Mouse (Mus musculus) midbrain, postnatal 0 days (tissue): ENCODE measurements around the gene Cdh13. TPM values are rescaled to one million over a fixed set of nuclear protein-coding genes. Genes with fewer than 3 reads are reported as not detected.
A peak's percentile ranks its signal among the peaks of the same experiment; 100 is the strongest.

ENCODE experiments used
- ATAC-seq: fragments of 200-750 bp; cut with Nextera tagmentation; 2 replicates; pipeline ENCODE4 v1.8.0; 2017; ENCODE audit warnings: moderate number of reproducible peaks, mild to moderate bottlenecking, moderate TSS enrichment, moderate library complexity; ENCODE audit not compliant: low FRiP score
- DNase-seq: peaks from one replicate; pipeline ENCODE4 v3.0.0-alpha.2; 2015; ENCODE audit warnings: low spot score
- H3K27ac ChIP-seq: fragments of 300-500 bp; sonication (generic); 2 replicates; pipeline ENCODE4 v1.5.1; 2014; ENCODE audit warnings: low read depth, mild to moderate bottlenecking, low read length, mixed read lengths
- H3K27me3 ChIP-seq: fragments of 300-500 bp; sonication (generic); 2 replicates; pipeline ENCODE4 v1.6.1; 2014; ENCODE audit warnings: low read length, control low read depth, mixed read lengths; ENCODE audit not compliant: insufficient read depth
- H3K36me3 ChIP-seq: fragments of 300-500 bp; sonication (generic); 2 replicates; pipeline ENCODE4 v1.6.1; 2014; ENCODE audit warnings: low read length, control low read depth, mixed read lengths; ENCODE audit not compliant: insufficient read depth
- H3K4me1 ChIP-seq: fragments of 300-500 bp; sonication (generic); 2 replicates; pipeline ENCODE4 v1.6.1; 2014; ENCODE audit warnings: mild to moderate bottlenecking, control low read depth, antibody characterized with exemption, low read length, mixed read lengths; ENCODE audit not compliant: insufficient read depth
- H3K4me2 ChIP-seq: fragments of 300-500 bp; sonication (generic); 2 replicates; pipeline ENCODE4 v1.6.1; 2014; ENCODE audit warnings: low read depth, mild to moderate bottlenecking, low read length, mixed read lengths; ENCODE audit not compliant: poor library complexity, severe bottlenecking
- H3K4me3 ChIP-seq: fragments of 300-500 bp; sonication (generic); 2 replicates; pipeline ENCODE4 v1.5.1; 2014; ENCODE audit warnings: low read depth, mild to moderate bottlenecking, low read length, moderate library complexity
- H3K9ac ChIP-seq: fragments of 300-500 bp; sonication (generic); replicated peaks from 2 replicates; pipeline ENCODE4 v1.6.1; 2014; ENCODE audit warnings: mild to moderate bottlenecking, low read length, moderate library complexity, mixed read lengths; ENCODE audit not compliant: poor library complexity, severe bottlenecking
- H3K9me3 ChIP-seq: fragments of 300-500 bp; sonication (generic); 2 replicates; pipeline ENCODE4 v1.6.1; 2016; ENCODE audit warnings: low read length, control low read depth
- CTCF ChIP-seq: IDR thresholded peaks from 2 replicates; pipeline ENCODE4 v1.5.1; 2016; ENCODE audit warnings: antibody characterized with exemption, mild to moderate bottlenecking
- WGBS: fragments of 180-500 bp; shearing (Covaris S2); extraction: QIAGEN DNeasy Blood & Tissue Kit; methylation state at CpG from one replicate; pipeline ENCODE4 v1.1.7; 2014; 5-methylcytosine and 5-hydroxymethylcytosine counted together
- polyA plus RNA-seq: library from polyadenylated mRNA; unstranded; fragments of >200 nt; fragmentation: Nextera tagmentation; extraction: Ambion mirVana; gene quantifications from 2 replicates; pipeline ENCODE4 v1.2.1, GENCODE M21; 2015
- total RNA-seq: library from RNA; depleted of rRNA; stranded (reverse); fragments of >200 nt; gene quantifications from 2 replicates; pipeline ENCODE4 v1.2.3, GENCODE M21; 2014

The Cdh13 gene
- total and polyA plus RNA-seq, 2 experiments from 2014 or later, result 199 to 203 TPM

- H3K9ac ChIP-seq, result no peak overlapping the region
- H3K4me3 ChIP-seq, result no peak overlapping the region
- DNase-seq (no peak), ATAC-seq (no peak)
- no peaks in the 10 kb centered on the region for H3K27me3 ChIP-seq
- H3K9me3 ChIP-seq, result no peaks in the 10 kb centered on the region
- no peak overlapping the region for H3K27ac ChIP-seq
- no peaks in the 10 kb centered on the region for H3K36me3 ChIP-seq
- no peak overlapping the region for H3K4me2 ChIP-seq
- TF ChIP-seq CTCF, result no peak
- 90% methylated on average over 4 of the region's 4 CpGs for WGBS
- H3K4me1 ChIP-seq, result peaks cover 11% of the 10 kb centered on the region
Measured at GRCm38 (mm10) chr8:118289091-118289490, 5.6 kb downstream of the Cdh13 start.

GRCm38 (mm10) chr8:118289525-118289924 is 6.0 kb downstream of the Cdh13 start:
- Histone ChIP-seq H3K9me3 (no peaks in the 10 kb centered on the region), H3K4me2 (no peak overlapping the region), H3K9ac (no peak overlapping the region), H3K27me3 (no peaks in the 10 kb centered on the region), H3K4me3 (no peak overlapping the region), H3K4me1 (peaks cover 11% of the 10 kb centered on the region), H3K27ac (no peak overlapping the region), H3K36me3 (no peaks in the 10 kb centered on the region)
- peak; percentile 49 for TF ChIP-seq CTCF
- ATAC-seq (no peak), DNase-seq (peak; percentile 38)
- WGBS, result 85% methylated on average over 7 of the region's 7 CpGs

- H3K27ac ChIP-seq, result no peak overlapping the region
- no peak for ATAC-seq
- no peak for DNase-seq
- H3K4me1 ChIP-seq, result peaks cover 10% of the 10 kb centered on the region
- H3K9me3 ChIP-seq, result no peaks in the 10 kb centered on the region
- H3K4me2 ChIP-seq, result no peak overlapping the region
- 64% methylated on average over 6 of the region's 6 CpGs for WGBS
- no peaks in the 10 kb centered on the region for H3K36me3 ChIP-seq
- no peaks in the 10 kb centered on the region for H3K27me3 ChIP-seq
- H3K9ac ChIP-seq, result no peak overlapping the region
- TF ChIP-seq CTCF, result no peak
- H3K4me3 ChIP-seq, result no peak overlapping the region
Measured at GRCm38 (mm10) chr8:118290266-118290665, 6.7 kb downstream of the Cdh13 start.

GRCm38 (mm10) chr8:118296477-118296876 is 12.9 kb downstream of the Cdh13 start:
- no peak overlapping the region for H3K27ac ChIP-seq
- H3K9ac ChIP-seq, result no peak overlapping the region
- no peak overlapping the region for H3K4me3 ChIP-seq
- no peaks in the 10 kb centered on the region for H3K4me1 ChIP-seq
- DNase-seq (no peak), ATAC-seq (no peak)
- WGBS, result 85% methylated on average over 5 of the region's 5 CpGs
- no peak overlapping the region for H3K4me2 ChIP-seq
- no peak for TF ChIP-seq CTCF
- no peaks in the 10 kb centered on the region for H3K27me3 ChIP-seq
- no peaks in the 10 kb centered on the region for H3K36me3 ChIP-seq
- no peaks in the 10 kb centered on the region for H3K9me3 ChIP-seq

GRCm38 (mm10) chr8:118306957-118307356 is 23.4 kb downstream of the Cdh13 start:
- no peaks in the 10 kb centered on the region for H3K27me3 ChIP-seq
- no peak overlapping the region for H3K4me3 ChIP-seq
- H3K4me2 ChIP-seq, result no peak overlapping the region
- no peaks in the 10 kb centered on the region for H3K9me3 ChIP-seq
- 51% methylated on average over 10 of the region's 10 CpGs for WGBS
- H3K27ac ChIP-seq, result no peak overlapping the region
- no peaks in the 10 kb centered on the region for H3K4me1 ChIP-seq
- no peak for TF ChIP-seq CTCF
- no peaks in the 10 kb centered on the region for H3K36me3 ChIP-seq
- no peak overlapping the region for H3K9ac ChIP-seq
- ATAC-seq, result no peak
- no peak for DNase-seq

GRCm38 (mm10) chr8:118309106-118309505 is 25.6 kb downstream of the Cdh13 start:
- Histone ChIP-seq H3K4me3 (no peak overlapping the region), H3K4me2 (no peak overlapping the region), H3K27me3 (no peaks in the 10 kb centered on the region), H3K27ac (no peak overlapping the region), H3K36me3 (no peaks in the 10 kb centered on the region), H3K4me1 (peaks cover 6% of the 10 kb centered on the region; the same call in 1 of the 2 replicates), H3K9ac (no peak overlapping the region), H3K9me3 (no peaks in the 10 kb centered on the region)
- no peak for DNase-seq
- WGBS, result 48% methylated on average over 3 of the region's 3 CpGs
- TF ChIP-seq CTCF, result no peak
- no peak for ATAC-seq
